Mouse (Mus musculus) liver, postnatal 0 days (tissue): ENCODE data around the gene Armh2. TPM values are rescaled to one million over a fixed set of nuclear protein-coding genes. Genes with fewer than 3 reads are reported as not detected.
A peak's percentile ranks its signal among the peaks of the same experiment; 100 is the strongest.

ENCODE experiments used
- ATAC-seq: fragments of 200-750 bp; cut with Nextera tagmentation; 2 replicates; pipeline ENCODE4 v1.8.0; 2017; ENCODE audit warnings: mild to moderate bottlenecking, moderate library complexity
- DNase-seq: peaks from one replicate; pipeline ENCODE4 v3.0.0-alpha.2; 2016
- H3K27ac ChIP-seq: fragments of 300-500 bp; sonication (generic); 2 replicates; pipeline ENCODE4 v1.5.1; 2014; ENCODE audit warnings: antibody characterized with exemption, moderate library complexity, mild to moderate bottlenecking, low read depth
- H3K27me3 ChIP-seq: fragments of 300-500 bp; sonication (generic); 2 replicates; pipeline ENCODE4 v1.6.1; 2014; ENCODE audit warnings: low read length, control low read depth, mixed read lengths; ENCODE audit not compliant: insufficient read depth
- H3K36me3 ChIP-seq: fragments of 300-500 bp; sonication (generic); replicated peaks from 2 replicates; pipeline ENCODE4 v1.6.1; 2014; ENCODE audit warnings: mild to moderate bottlenecking, control low read depth, low read length, moderate library complexity, mixed read lengths; ENCODE audit not compliant: insufficient read depth
- H3K4me1 ChIP-seq: fragments of 300-500 bp; sonication (generic); 2 replicates; pipeline ENCODE4 v1.6.1; 2014; ENCODE audit warnings: antibody characterized with exemption, mild to moderate bottlenecking, control low read depth; ENCODE audit not compliant: insufficient read depth
- H3K4me2 ChIP-seq: fragments of 300-500 bp; sonication (generic); 2 replicates; pipeline ENCODE4 v1.6.1; 2014; ENCODE audit warnings: low read depth, mild to moderate bottlenecking, low read length, moderate library complexity, mixed read lengths
- H3K4me3 ChIP-seq: fragments of 300-500 bp; sonication (generic); 2 replicates; pipeline ENCODE4 v1.5.1; 2014; ENCODE audit warnings: low read depth, low read length
- H3K9ac ChIP-seq: fragments of 300-500 bp; sonication (generic); replicated peaks from 2 replicates; pipeline ENCODE4 v1.6.1; 2014; ENCODE audit warnings: mild to moderate bottlenecking, moderate library complexity
- H3K9me3 ChIP-seq: fragments of 300-500 bp; sonication (generic); 2 replicates; pipeline ENCODE4 v1.6.1; 2016; ENCODE audit warnings: mild to moderate bottlenecking, control low read depth, low read length, mixed read lengths
- CTCF ChIP-seq: sonication (generic); IDR thresholded peaks from 2 replicates; pipeline ENCODE4 v1.5.1; 2016; ENCODE audit warnings: antibody characterized with exemption, low read depth
- EP300 ChIP-seq: IDR thresholded peaks from 2 replicates; pipeline ENCODE4 v1.6.1; 2016; ENCODE audit warnings: antibody characterized with exemption, low read depth, mild to moderate bottlenecking
- WGBS: fragments of 180-500 bp; shearing (Covaris S2); extraction: QIAGEN DNeasy Blood & Tissue Kit; methylation state at CpG from one replicate; pipeline ENCODE4 v1.1.7; 2014; ENCODE audit not compliant: insufficient replicate concordance; 5-methylcytosine and 5-hydroxymethylcytosine counted together
- polyA plus RNA-seq: library from polyadenylated mRNA; unstranded; fragments of >200 nt; fragmentation: Nextera tagmentation; extraction: Ambion mirVana; gene quantifications from 2 replicates; pipeline ENCODE4 v1.2.1, GENCODE M21; 2015

Armh2 gene
- polyA plus RNA-seq, 1 experiment from 2014 or later, result not detected

DNA sequence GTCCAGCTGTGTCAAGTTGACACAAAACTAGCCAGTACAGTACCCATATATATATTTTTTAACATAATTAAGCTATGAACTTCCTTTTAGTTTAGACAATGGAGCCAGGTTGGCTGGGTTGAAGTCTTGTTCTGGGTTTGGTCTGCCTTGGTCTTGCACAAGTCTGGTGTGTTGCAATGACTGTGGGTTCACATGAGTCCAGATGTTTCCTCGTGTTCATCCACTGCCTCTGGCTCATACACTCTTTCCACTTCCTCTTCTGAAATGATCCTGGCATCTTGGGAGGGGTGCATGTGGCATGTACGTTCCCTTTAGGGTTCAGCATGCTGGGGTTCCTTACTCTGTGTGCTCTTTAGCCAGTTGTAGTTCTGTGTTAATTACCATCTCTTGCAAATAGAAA lies 50.3 kb downstream of the Armh2 start:
- Histone ChIP-seq H3K4me2 (no peak overlapping the region), H3K4me1 (peaks cover 5% of the 10 kb centered on the region), H3K27me3 (no peaks in the 10 kb centered on the region), H3K27ac (peak overlapping the region; percentile 37), H3K4me3 (no peak overlapping the region), H3K9me3 (no peaks in the 10 kb centered on the region), H3K9ac (no peak overlapping the region), H3K36me3 (no peaks in the 10 kb centered on the region)
- TF ChIP-seq EP300, result peak; percentile 61; the same call in 1 of the 2 replicates
- TF ChIP-seq CTCF, result no peak
- peak; percentile 80 for DNase-seq
- WGBS, result 20% methylated on average over 2 of the region's 2 CpGs
- peak; percentile 87 for ATAC-seq

DNA sequence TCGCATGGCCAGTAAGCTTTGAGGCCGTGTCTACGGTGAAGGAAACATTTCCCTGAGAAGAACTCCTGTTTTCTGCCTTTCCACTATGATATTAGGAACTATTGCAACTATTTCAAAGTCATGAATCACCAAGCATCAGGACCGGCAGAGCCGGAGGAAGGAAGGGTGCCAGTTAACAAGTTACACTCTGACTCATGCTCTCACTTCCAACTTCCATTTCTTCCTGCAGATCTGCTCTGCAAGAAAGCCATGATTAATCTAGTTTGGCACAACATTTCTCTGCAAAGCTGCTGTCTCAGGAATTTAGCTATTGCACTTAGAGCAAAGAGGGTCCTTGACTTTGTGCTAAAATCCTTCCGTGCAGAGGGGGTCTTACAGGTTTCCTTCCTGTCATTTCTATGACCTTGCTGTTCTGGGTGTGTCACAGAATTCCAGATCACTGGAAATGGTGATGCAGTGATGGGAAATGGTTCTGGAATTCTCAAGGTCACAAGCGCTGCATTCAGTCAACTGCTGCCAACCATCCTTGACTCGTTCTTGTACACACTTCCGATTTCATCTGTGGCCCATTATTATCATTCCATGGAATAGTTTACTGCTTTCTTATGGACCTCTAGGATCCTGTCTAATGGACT lies 51.5 kb downstream of the Armh2 start:
- Histone ChIP-seq H3K4me3 (no peak overlapping the region), H3K27ac (peak overlapping the region; percentile 37; the same call in 1 of the 2 replicates), H3K27me3 (no peaks in the 10 kb centered on the region), H3K4me1 (peaks cover 5% of the 10 kb centered on the region), H3K9me3 (no peaks in the 10 kb centered on the region), H3K9ac (no peak overlapping the region), H3K4me2 (no peak overlapping the region), H3K36me3 (no peaks in the 10 kb centered on the region)
- TF ChIP-seq CTCF (no peak), EP300 (0 out of 2 replicates have a peak, but pooled peaks have one; percentile 35)
- DNase-seq (no peak), ATAC-seq (peak; percentile 37; the same call in 1 of the 2 replicates)
- 66% methylated on average over 9 of the region's 9 CpGs for WGBS

Other genes with a start within 250 kb of the Armh2 start
- 3.7 and 3.8 TPM in 2 replicates for gene Ripor2, start 159.0 kb upstream of the Armh2 start, polyA plus RNA-seq
- 69.1 and 71.9 TPM in 2 replicates for gene Gmnn, start 20.7 kb downstream of the Armh2 start, polyA plus RNA-seq
- gene BC005537, start 60.4 kb downstream of the Armh2 start, polyA plus RNA-seq, result 10.4 and 10.6 TPM in 2 replicates
- 101 and 102 TPM in 2 replicates for gene Acot13, start 90.3 kb downstream of the Armh2 start, polyA plus RNA-seq
- 18.3 and 18.4 TPM in 2 replicates for gene Tdp2, start 90.4 kb downstream of the Armh2 start, polyA plus RNA-seq
- 0.31 and 0.48 TPM in 2 replicates for gene D130043K22Rik, start 103.9 kb downstream of the Armh2 start, polyA plus RNA-seq
- 3.8 and 3.9 TPM in 2 replicates for gene Aldh5a1, start 196.4 kb downstream of the Armh2 start, polyA plus RNA-seq
- 52.2 and 59.7 TPM in 2 replicates for gene Gpld1, start 201.9 kb downstream of the Armh2 start, polyA plus RNA-seq